Mouse (Mus musculus): ENCODE results near the gene Ihh. TPM values are rescaled to one million over a fixed set of nuclear protein-coding genes. Genes with fewer than 3 reads are reported as not detected.

Gene Ihh
- polyA plus RNA-seq, 2 experiments: 1.5 to 2.4 TPM

DNA sequence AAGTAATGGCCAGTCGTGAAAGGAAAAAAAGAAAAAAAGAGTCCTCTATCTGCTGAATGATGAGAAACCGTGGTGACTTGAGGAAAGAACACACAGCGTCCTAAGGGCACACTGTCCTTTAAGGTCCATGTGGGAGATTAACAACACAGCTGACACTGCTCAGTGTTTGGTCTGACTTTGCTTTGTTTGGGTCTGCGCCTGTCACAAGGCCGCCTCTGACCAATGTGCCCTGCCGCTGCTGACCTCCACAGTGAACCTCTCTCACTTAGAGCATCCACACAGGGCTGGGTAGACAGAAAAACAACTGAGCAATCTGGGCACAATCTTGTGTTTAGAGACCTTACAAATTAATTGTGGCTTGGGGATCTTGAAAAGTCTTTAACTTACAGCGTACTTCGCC lies 25.5 kb upstream of the Ihh start:
- H3K9ac ChIP-seq (replicated peaks): no peak overlapping the region
- WGBS (ENCODE audit: insufficient replicate concordance): 63% methylated on average over 8 of the region's 8 CpGs
- DNase-seq (ENCODE audit: low read depth in 3 of 3, low spot score in 3 of 3) (no peak), ATAC-seq (ENCODE audit: insufficient read depth) (no peak)
- H3K9me3 ChIP-seq (ENCODE audit: control insufficient read depth, low read length): no peaks in the 10 kb centered on the region
- TF ChIP-seq EP300 (IDR thresholded peaks at IDR 0.05; ENCODE audit: low read depth) (no peak), CTCF (IDR thresholded peaks at IDR 0.05; ENCODE audit: low read depth) (no peak)
- H3K27ac ChIP-seq: no peak overlapping the region
- H3K4me1 ChIP-seq (replicated peaks; ENCODE audit: control insufficient read depth in 2 of 2, insufficient read depth in 2 of 2, low read length in 1 of 2): no peaks in the 10 kb centered on the region
- H3K27me3 ChIP-seq (ENCODE audit: control insufficient read depth, insufficient read depth, low read length): no peaks in the 10 kb centered on the region
- no peaks in the 10 kb centered on the region for H3K36me3 ChIP-seq (replicated peaks; ENCODE audit: control insufficient read depth, insufficient read depth, low read depth)
- no peak overlapping the region for H3K4me3 ChIP-seq (ENCODE audit: insufficient read depth in 1 of 2, low read depth in 2 of 2, low read length in 2 of 2)
- H3K4me2 ChIP-seq (ENCODE audit: low read depth): no peak overlapping the region

DNA sequence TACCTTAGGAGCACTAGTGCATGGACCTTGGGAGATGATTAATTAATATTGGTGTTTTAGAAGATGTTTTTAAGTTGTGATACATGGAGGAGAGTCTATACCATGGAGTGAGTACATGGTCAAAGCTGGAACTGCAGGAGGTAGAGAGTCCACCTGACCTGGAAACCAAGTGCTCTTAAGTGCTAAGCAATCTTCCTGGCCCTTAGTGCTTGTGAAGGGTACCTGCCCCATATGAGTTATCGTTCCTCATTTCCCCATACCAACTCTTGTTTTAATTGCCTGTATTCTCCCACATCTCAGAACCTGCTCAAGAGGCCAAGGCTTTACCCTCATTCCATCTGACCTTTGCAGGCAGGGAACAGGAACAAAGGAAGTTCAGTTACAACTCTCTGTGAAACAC lies 24.5 kb upstream of the Ihh start:
- DNase-seq (ENCODE audit: low read depth in 3 of 3, low spot score in 3 of 3): no peak
- 64% methylated on average over 1 of the region's 1 CpGs for WGBS (ENCODE audit: insufficient replicate concordance)

DNA sequence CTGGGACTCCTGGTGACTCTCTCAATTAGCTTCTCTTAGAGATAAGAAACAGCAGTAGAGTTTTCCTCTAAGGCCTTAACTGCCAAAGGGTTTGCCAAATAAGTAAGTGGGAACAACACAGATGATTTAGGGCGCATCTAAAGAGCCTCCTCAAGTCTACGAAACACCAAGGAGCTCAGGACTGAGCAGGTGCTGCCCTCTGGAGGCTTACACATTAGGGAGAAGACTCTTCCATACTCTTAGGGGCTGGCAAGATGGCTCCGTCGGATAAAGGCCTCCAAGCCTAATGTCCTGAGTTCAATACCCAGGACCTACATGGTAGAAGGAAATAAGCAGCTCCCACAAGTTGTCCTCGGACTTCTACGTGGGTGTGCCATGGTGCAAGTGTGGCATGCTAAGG lies 22.1 kb upstream of the Ihh start:
- no peaks in the 10 kb centered on the region for H3K9me3 ChIP-seq (ENCODE audit: control insufficient read depth, low read length)
- H3K9ac ChIP-seq (replicated peaks): no peak overlapping the region
- TF ChIP-seq EP300 (IDR thresholded peaks at IDR 0.05; ENCODE audit: low read depth): no peak
- TF ChIP-seq CTCF (IDR thresholded peaks at IDR 0.05; ENCODE audit: low read depth): peak; percentile 31
- no peaks in the 10 kb centered on the region for H3K4me1 ChIP-seq (replicated peaks; ENCODE audit: control insufficient read depth in 2 of 2, insufficient read depth in 2 of 2, low read length in 1 of 2)
- H3K27me3 ChIP-seq (ENCODE audit: control insufficient read depth, insufficient read depth, low read length): no peaks in the 10 kb centered on the region
- H3K4me3 ChIP-seq (ENCODE audit: insufficient read depth in 1 of 2, low read depth in 2 of 2, low read length in 2 of 2): no peak overlapping the region
- no peaks in the 10 kb centered on the region for H3K36me3 ChIP-seq (replicated peaks; ENCODE audit: control insufficient read depth, insufficient read depth, low read depth)
- WGBS (ENCODE audit: insufficient replicate concordance): 60% methylated on average over 6 of the region's 6 CpGs
- no peak overlapping the region for H3K4me2 ChIP-seq (ENCODE audit: low read depth)
- no peak for ATAC-seq (ENCODE audit: insufficient read depth)
- DNase-seq (ENCODE audit: low read depth in 3 of 3, low spot score in 3 of 3): no peak
- no peak overlapping the region for H3K27ac ChIP-seq

More for the DNA sequence above, 24.5 kb upstream of the Ihh start:
- TF ChIP-seq CTCF (IDR thresholded peaks at IDR 0.05; ENCODE audit: low read depth) (no peak), EP300 (IDR thresholded peaks at IDR 0.05; ENCODE audit: low read depth) (no peak)
- Histone ChIP-seq H3K9me3 (ENCODE audit: control insufficient read depth, low read length) (no peaks in the 10 kb centered on the region), H3K36me3 (replicated peaks; ENCODE audit: control insufficient read depth, insufficient read depth, low read depth) (no peaks in the 10 kb centered on the region), H3K4me3 (ENCODE audit: insufficient read depth in 1 of 2, low read depth in 2 of 2, low read length in 2 of 2) (no peak overlapping the region), H3K4me2 (ENCODE audit: low read depth) (no peak overlapping the region), H3K9ac (replicated peaks) (no peak overlapping the region), H3K4me1 (replicated peaks; ENCODE audit: control insufficient read depth in 2 of 2, insufficient read depth in 2 of 2, low read length in 1 of 2) (no peaks in the 10 kb centered on the region), H3K27ac (no peak overlapping the region), H3K27me3 (ENCODE audit: control insufficient read depth, insufficient read depth, low read length) (no peaks in the 10 kb centered on the region)
- ATAC-seq (ENCODE audit: insufficient read depth): no peak

DNA sequence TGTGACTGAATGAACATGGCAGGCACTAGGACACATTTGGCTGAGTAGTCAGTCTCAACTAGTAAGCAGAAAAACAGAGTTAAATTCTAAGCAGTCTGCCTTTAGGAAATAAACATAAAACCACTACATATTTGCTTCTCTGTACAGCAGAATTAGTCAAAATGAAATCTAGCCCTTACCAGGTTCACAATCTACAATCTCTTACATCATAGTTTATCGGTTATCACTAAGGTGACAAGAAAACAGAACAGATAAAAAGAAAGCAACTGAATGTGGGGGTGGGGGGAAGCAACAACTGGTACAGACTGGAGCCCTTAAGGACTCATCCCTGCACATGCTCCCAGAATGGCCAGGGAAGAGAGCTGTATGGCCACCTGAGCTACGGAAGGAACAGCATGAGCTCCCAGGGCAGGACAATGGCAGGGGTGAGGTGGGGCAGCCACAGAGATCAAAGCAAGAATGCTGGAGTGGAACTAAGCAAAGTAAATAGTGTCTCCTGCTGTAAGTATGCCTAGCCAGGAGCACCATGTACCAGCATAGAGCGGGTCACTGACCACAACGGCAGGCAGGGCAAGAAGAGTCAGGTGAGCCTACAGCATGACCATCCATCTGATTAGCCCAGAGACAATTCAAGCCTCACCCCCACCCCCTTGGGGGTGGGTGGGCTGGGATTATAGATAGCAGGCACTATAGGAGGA lies 20.0 kb upstream of the Ihh start:
- DNase-seq (ENCODE audit: low read depth in 3 of 3, low spot score in 3 of 3) (peak in 1 of 3 experiments; percentile 4), ATAC-seq (ENCODE audit: insufficient read depth) (peak; percentile 61)
- H3K27me3 ChIP-seq (ENCODE audit: control insufficient read depth, insufficient read depth, low read length): no peaks in the 10 kb centered on the region
- H3K9me3 ChIP-seq (ENCODE audit: control insufficient read depth, low read length): no peaks in the 10 kb centered on the region
- no peak overlapping the region for H3K9ac ChIP-seq (replicated peaks)
- H3K27ac ChIP-seq: no peak overlapping the region
- TF ChIP-seq CTCF (IDR thresholded peaks at IDR 0.05; ENCODE audit: low read depth): no peak
- no peak for TF ChIP-seq EP300 (IDR thresholded peaks at IDR 0.05; ENCODE audit: low read depth)
- H3K4me2 ChIP-seq (ENCODE audit: low read depth): no peak overlapping the region
- WGBS (ENCODE audit: insufficient replicate concordance): 51% methylated on average over 4 of the region's 4 CpGs
- H3K36me3 ChIP-seq (replicated peaks; ENCODE audit: control insufficient read depth, insufficient read depth, low read depth): no peaks in the 10 kb centered on the region
- no peaks in the 10 kb centered on the region for H3K4me1 ChIP-seq (replicated peaks; ENCODE audit: control insufficient read depth in 2 of 2, insufficient read depth in 2 of 2, low read length in 1 of 2)
- H3K4me3 ChIP-seq (ENCODE audit: insufficient read depth in 1 of 2, low read depth in 2 of 2, low read length in 2 of 2): no peak overlapping the region

DNA sequence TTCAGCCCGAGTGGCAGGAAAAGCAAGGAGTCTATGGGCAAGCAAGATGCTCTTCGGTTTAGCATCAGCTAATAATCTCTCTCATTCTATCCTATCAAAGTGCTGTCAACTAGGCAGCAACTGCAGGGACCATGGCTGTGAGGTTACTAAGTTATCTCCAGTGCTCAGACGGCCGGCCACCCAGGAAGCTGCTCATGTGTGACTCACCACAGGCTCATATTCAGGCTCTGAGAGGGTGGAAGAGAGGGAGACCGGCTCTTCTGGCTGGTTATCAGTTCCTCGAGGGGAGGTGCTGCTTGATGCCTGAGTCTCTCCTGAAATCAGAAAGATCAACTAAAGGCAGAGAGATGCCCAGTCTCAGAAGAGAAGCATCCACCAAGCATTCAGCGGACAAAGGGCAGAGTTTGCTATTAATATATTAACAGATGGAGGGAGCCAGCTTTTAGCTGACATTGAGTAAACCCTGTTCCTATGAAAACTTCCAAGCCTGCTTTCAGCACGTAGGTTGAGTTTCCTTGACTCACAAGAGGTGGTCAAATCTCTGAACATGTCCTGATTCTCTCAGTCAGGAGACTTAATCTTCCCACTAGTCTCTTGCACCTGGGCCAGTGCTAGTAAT lies 16.6 kb upstream of the Ihh start:
- Histone ChIP-seq H3K9ac (replicated peaks) (no peak overlapping the region), H3K27me3 (ENCODE audit: control insufficient read depth, insufficient read depth, low read length) (no peaks in the 10 kb centered on the region), H3K9me3 (ENCODE audit: control insufficient read depth, low read length) (no peaks in the 10 kb centered on the region), H3K4me3 (ENCODE audit: insufficient read depth in 1 of 2, low read depth in 2 of 2, low read length in 2 of 2) (no peak overlapping the region), H3K36me3 (replicated peaks; ENCODE audit: control insufficient read depth, insufficient read depth, low read depth) (no peaks in the 10 kb centered on the region), H3K4me1 (replicated peaks; ENCODE audit: control insufficient read depth in 2 of 2, insufficient read depth in 2 of 2, low read length in 1 of 2) (no peaks in the 10 kb centered on the region; a peak in 1 of 4 replicates), H3K4me2 (ENCODE audit: low read depth) (no peak overlapping the region), H3K27ac (no peak overlapping the region)
- no peak for ATAC-seq (ENCODE audit: insufficient read depth)
- DNase-seq (ENCODE audit: low read depth in 3 of 3, low spot score in 3 of 3): no peak
- WGBS (ENCODE audit: insufficient replicate concordance): 41% methylated on average over 8 of the region's 8 CpGs
- TF ChIP-seq CTCF (IDR thresholded peaks at IDR 0.05; ENCODE audit: low read depth): no peak
- no peak for TF ChIP-seq EP300 (IDR thresholded peaks at IDR 0.05; ENCODE audit: low read depth)

Data from liver, embryonic 14.5 days (tissue).